Mouse (Mus musculus): ENCODE results near the gene Nqo1.

DNA sequence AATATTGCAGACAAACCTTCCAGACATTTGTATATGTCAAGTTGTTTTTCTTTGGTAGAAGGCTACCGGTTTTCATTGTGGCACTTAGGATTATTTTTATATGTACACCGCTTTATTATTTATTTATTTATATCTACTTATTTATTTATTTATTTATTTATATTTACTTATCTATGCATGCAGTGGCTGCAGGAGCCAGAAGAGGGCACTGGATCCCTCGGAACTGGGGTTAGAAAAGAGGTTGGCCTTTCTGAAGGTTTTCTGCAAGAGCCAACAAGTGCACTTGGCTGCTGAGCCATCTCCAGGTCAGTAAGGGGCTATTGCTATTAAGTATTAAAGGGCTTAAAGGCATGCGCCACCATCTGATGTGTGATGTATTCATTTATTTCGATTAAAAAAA lies 15.1 kb downstream of the Nqo1 start:
- TF ChIP-seq CTCF (IDR thresholded peaks at IDR 0.05; ENCODE audit: borderline replicate concordance, insufficient read depth, low read length) = no peak
- TF ChIP-seq POLR2A (IDR thresholded peaks at IDR 0.05; ENCODE audit: low read depth, low read length) = no peak

Measured in embryonic fibroblast, embryonic 13.5 days (primary cell).